Mouse (Mus musculus) CD4-positive, CD25-positive, alpha-beta regulatory T cell (primary cell): ENCODE measurements around the gene Zfp37. TPM values are rescaled to one million over a fixed set of nuclear protein-coding genes. Genes with fewer than 3 reads are reported as not detected.

ENCODE experiments used
- polyA plus RNA-seq: library from polyadenylated mRNA; unstranded; fragments of 100-300 nt; shearing (Covaris generic); gene quantifications from one replicate; pipeline ENCODE4 v1.2.1, GENCODE M21; 2017

Gene Zfp37
- not detected for polyA plus RNA-seq

GRCm38 (mm10) chr4:62230769-62231168 is at the start of gene Zfp37:
Zfp37 (minus strand) TSS chr4:62231047.

GRCm38 (mm10) chr4:62262276-62262675 is 31.4 kb upstream of the Zfp37 start, which contains the start of gene Slc31a2:
Slc31a2 (plus strand) TSS chr4:62262562.

GRCm38 (mm10) chr4:62150811-62151210 is 80.0 kb downstream of the Zfp37 start, which contains the start of gene Mup21:
Mup21 (minus strand) TSS chr4:62150863.

Other genes starting within 250 kb of the Zfp37 start
- not detected for gene Mup20, start 176.9 kb downstream of the Zfp37 start, polyA plus RNA-seq
- not detected for gene Mup3, start 143.7 kb downstream of the Zfp37 start, polyA plus RNA-seq
- not detected for gene Mup21, start 80.2 kb downstream of the Zfp37 start, polyA plus RNA-seq
- 18.4 TPM for gene Slc31a2, start 31.5 kb upstream of the Zfp37 start, polyA plus RNA-seq
- gene Fkbp15, start 129.5 kb upstream of the Zfp37 start, polyA plus RNA-seq = 62.1 TPM
- gene Slc31a1, start 129.7 kb upstream of the Zfp37 start, polyA plus RNA-seq = 7.9 TPM
- 91.5 TPM for gene Cdc26, start 177.6 kb upstream of the Zfp37 start, polyA plus RNA-seq
- gene Prpf4, start 177.8 kb upstream of the Zfp37 start, polyA plus RNA-seq = 26.6 TPM
- gene Rnf183, start 204.2 kb upstream of the Zfp37 start, polyA plus RNA-seq = not detected
- gene Wdr31, start 239.8 kb upstream of the Zfp37 start, polyA plus RNA-seq = 0.34 TPM
- 2.7 TPM for gene Bspry, start 249.0 kb upstream of the Zfp37 start, polyA plus RNA-seq